Mouse (Mus musculus) bone marrow macrophage, adult 2 months (primary cell): ENCODE results near the gene Hivep3.

Experiments
- CTCF ChIP-seq: IDR thresholded peaks from 2 replicates; pipeline ENCODE4 v1.5.1; 2012; ENCODE audit warnings: low read depth, mild to moderate bottlenecking, low read length, moderate library complexity
- POLR2A ChIP-seq: IDR thresholded peaks from 2 replicates; pipeline ENCODE4 v1.6.1; 2012; ENCODE audit warnings: mild to moderate bottlenecking, low read depth, low read length, borderline replicate concordance

- no peak for TF ChIP-seq CTCF
- no peak for TF ChIP-seq POLR2A
These were observed 47.3 kb downstream of the Hivep3 start for GRCm38 (mm10) chr4:119780881-119781280.
